Mouse (Mus musculus) G1E-ER4 (cell line): ENCODE measurements around the gene Uvrag. TPM values are rescaled to one million over a fixed set of nuclear protein-coding genes. Genes with fewer than 3 reads are reported as not detected.

ENCODE experiments used
- GATA1 ChIP-seq: IDR thresholded peaks from one replicate; pipeline ENCODE4 v1.8.0; 2012; ENCODE audit warnings: low read length, inconsistent platforms
- polyA plus RNA-seq: library from polyadenylated mRNA; stranded (reverse); fragments of >175 nt; gene quantifications from 2 replicates; pipeline ENCODE4 v1.2.3, GENCODE M21; 2012

Uvrag gene
- polyA plus RNA-seq, 1 experiment = 15.3 TPM

DNA sequence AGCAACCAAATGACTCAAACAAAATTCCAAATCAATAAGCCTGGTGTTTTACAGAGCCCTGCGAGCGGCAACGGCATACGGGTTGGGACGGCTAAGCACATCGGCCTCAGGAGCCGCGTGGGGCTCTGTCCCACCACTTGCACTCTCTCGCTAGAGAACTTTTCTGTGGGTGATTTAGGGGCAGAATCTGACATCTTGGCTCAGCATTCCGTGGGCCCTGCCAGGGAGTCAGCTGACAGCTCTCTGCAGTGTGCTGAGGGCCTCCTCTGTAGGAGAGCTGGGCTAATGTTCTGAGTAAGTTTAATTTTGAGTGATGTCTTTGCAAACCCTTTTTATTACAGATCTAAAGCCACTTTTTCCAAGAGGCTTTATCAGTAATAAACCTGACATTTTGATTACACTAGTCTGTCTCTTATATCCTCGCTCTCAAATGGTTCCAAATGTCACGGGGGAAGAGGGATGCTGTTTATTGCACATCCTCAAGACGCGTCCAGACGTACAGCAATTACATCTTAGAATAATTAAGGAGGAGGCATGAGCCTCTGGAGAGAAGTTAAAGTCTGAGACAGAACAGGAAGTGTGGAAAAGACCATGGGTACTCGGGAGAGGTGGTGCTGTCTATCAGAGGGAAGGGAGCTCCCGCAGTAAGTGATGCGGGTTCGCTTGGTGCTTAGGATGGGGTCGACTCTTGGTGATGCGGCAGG, 236.1 kb downstream of the Uvrag start:
- no peak for TF ChIP-seq GATA1

DNA sequence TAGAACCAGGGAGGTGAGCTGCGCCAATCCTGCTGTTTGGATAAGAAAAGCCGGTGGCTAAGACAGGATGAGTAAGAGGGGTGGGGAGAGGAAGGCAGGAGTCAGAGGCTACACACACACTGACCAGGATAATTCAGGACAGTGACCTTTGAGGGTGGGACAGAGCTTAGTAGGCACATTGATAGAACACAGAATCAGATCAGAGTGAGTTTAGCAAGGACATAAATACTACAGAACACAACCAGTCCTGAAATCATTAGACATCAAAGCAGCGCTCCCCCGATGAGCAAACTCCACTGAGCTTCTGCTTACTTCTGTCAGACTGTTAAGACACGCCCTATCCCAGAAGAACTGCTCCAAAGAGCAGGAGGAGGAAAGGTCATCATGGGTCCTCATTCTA, 237.1 kb downstream of the Uvrag start:
- no peak for TF ChIP-seq GATA1

DNA sequence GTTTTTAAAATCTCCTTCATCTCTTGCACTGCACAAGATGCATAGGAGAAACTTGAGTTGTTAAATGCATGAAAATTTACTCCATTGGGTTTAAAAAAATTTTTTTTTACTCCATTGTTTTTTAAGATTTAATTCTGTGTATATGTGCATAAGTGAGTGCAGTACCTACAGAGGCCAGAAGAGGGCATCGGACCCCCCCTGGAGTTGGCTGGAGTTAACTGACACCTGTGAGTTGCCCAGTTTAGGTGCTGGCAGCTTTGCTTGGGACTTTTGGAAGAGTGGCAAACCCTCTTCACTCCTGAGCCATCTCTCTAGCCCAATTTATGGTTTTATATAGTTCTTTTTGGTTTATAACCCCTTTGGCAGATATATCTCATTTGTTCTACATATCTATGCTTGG, 239.8 kb downstream of the Uvrag start:
- no peak for TF ChIP-seq GATA1

DNA sequence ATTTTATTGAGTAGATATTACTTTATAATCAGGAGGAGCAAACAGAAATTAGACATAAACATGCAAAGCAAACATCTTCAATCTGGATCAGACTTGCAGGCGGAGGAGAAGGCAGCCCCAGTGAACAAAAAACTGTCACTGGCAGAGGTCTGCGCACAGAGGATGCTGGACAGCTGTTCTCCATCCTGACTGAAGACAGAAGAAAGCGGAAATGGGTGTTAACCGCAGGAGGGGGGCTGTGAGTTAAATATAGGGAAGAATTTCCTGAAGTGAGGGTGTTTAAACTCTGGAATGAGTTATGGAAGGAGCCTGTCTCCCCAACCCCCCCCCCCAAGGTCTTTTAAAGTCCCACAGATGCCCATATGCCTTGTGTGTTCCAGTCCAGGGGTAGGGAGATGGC, 241.1 kb downstream of the Uvrag start:
- no peak for TF ChIP-seq GATA1

DNA sequence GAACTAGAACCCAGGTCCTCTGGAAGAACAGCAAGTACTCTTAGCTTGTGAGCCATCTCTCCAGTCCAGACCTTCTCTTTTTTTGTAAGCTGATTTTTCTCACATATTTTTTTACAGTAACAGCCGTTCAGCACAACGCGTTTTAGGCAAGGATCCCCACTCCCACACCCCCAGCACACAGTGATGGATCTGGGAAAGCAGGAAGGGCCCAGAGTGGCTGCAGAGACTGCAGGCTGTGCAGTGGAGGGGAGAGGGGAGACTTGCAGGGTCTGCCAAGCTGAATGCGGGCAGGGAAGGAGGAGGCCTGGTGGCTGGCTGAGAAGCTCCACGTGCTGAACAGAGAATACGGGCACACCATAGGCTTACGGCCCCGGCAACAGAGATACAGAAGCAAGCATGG, 243.6 kb downstream of the Uvrag start:
- TF ChIP-seq GATA1 = no peak

DNA sequence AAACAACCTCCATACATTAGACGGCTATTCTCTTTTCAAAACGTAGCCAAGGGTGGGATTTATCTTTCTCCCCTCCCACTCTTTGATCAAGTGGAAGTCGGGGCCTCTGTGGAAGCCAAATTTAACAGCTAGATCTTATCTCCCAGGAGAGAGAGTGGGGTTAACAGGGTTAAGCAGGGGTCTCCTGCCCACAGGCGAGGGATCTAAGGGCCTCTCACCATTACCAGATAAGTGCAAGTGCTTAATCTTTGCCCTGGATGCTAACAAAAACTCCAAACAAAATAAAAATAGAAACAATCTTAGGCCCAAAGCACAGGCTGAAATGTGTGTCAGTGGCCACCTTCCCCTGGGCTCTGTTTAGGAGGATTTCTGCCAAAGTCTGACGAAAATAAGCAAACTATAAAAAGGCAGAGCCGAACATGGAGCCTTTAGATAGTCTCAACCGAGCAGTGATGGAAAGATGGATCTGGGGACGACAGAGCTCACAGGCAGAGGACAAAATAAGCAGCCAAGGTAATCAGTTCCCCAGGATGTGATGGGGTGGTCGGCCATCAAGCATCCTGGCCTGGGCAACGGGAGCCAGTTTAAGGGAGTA, 245.3 kb downstream of the Uvrag start:
- TF ChIP-seq GATA1 = no peak

DNA sequence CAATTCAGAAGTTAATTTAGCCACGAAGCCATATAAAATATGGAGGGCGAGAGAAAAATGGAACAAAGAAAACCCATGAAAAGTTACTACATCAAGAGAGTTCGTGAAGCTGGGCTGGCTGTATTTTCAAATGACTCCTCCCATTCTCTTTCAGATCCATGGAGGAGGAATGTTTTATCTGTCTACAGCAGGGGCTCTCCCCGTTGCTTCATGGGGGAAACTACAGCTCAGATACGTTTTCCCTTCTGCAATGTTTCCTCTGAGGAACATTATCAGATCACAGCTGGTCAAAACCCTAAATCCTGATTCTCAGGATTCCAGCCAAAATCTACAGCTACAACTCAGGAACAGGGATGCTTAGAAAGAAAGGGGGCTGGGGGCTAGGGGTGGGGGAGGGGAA, 246.2 kb downstream of the Uvrag start:
- no peak for TF ChIP-seq GATA1

DNA sequence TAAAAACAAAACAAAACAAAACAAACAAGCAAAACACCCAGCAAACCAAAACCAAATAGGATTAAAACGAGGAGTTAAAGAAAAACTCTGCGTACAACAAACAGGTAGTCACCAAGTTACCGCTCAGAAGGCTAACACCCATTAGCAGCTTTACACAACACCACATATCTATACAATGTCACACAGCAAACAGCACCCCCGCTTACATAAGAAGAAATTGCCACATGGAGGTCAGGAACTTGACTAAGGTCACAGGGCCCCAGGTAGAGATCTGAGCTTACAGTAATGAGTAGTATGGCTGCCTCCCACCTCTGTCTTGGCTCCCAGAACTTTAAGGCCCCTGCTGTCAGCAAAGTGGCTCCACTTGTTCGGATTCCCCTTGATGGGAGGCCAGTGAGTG, 246.6 kb downstream of the Uvrag start:
- no peak for TF ChIP-seq GATA1

DNA sequence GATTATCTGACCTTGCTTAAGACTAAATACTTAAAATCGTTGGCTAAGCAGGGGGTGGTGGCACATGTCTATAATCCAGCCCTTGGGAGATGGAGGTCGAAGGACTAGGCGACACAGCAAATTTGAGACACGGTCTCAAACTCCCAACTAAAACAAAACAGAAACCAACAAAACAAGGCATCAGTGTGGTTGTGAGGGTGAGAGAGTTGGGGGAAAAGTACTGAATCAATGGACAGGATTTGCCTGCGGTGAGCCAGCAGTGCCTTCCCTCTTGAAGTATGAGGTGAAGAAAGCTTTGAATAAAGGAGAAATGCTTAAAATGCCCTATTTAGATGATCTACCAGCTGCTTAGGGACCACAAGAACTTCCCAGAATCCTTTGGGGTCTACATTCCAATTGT, 247.8 kb downstream of the Uvrag start:
- no peak for TF ChIP-seq GATA1

DNA sequence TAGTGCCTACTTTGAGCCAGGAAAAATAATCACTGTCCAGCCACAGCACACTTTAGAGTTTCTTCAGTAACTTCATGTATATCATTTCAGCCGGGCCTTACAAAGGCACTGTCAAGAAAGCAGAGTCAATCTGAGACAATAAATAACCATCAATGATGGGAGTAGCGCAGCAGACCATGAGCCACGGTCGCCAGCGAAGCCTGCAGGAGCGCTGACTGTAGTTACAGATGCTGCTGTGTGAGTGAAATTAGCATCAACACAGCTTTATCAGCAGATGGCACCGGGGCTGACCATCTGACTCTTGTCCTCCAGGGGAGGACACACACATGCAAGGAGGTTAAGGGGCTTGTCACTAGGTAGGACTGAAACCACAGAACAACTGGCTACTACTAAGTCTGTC, 251.7 kb downstream of the Uvrag start:
- no peak for TF ChIP-seq GATA1

DNA sequence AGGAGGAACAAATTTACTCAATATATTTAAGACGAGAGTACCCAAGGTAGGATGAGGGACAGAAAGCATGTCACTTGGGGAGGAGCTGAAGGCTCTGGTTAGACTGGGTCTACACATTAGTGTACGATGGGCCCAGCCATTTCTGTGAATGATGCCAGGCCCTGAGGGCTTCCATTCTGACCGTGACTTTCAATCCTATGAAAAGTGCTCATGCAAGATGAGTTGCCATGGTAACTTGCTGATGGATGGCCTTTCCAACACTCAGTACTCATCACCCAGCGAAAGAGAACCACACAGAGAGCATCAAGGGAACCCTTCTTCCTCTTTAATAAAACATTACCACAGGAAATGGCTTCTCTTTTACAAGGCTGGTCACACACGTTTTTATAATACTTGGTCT, 252.1 kb downstream of the Uvrag start:
- TF ChIP-seq GATA1 = no peak

DNA sequence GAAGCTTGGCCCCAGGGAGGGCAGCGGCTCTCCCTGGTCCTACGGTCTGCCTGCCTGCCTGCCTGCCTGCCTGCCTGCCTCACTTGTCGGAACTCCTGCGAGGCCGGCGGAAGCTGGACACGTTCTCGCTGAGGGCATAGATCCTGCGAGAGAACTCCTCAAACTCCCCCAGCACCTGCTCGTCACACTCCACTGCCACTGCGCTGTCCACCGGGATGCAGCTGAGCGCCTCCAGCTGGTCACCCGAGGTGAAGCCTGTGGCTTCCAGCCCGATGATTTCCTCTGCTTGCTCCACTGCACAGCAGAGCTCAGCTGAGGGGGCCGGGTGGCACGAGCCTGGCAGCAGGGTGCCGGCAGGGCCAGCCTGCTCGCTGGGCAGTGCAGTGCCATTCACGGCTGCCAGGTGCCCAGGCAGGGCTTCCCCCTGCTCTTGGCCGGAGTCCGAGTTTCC, 253.1 kb downstream of the Uvrag start:
- TF ChIP-seq GATA1 = no peak

DNA sequence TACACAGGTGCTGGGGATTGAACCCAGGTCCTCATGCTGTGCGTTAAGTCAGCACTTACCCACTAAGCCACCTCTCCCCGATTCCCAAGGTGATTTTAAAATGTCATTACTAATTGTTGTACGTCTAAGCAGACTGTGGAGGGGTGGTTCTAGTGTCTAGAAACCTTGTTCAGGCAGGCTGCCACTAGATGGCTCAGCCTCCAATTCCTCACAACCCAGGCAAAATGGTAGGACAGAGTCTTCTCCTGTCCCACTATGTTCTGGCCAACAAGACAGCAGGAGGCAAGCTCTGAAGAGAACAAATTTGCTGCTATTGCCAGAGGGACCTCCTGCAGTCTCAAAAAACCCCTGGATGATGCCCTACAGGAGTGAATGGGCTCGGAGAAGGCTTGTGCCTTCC, 259.1 kb downstream of the Uvrag start:
- no peak for TF ChIP-seq GATA1

DNA sequence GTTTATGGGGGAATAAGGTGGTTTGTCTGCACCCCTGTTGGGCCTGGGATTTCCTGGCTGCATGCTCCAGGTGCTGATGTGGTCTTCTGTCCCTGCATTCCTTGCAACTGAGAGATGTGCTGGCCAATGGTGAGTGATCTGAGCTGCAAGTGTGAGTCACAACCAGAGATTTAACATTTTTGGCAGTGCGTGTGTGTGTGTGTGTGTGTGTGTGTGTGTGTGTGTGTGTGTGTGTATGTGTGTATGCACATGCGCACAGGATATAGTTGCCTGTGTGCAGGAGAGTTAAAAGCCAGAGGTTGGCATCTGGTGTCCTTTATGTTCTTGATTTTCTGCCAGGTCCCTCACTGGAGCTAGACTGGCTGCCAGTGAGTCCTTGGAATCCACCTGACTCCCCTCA, 261.8 kb downstream of the Uvrag start:
- no peak for TF ChIP-seq GATA1

DNA sequence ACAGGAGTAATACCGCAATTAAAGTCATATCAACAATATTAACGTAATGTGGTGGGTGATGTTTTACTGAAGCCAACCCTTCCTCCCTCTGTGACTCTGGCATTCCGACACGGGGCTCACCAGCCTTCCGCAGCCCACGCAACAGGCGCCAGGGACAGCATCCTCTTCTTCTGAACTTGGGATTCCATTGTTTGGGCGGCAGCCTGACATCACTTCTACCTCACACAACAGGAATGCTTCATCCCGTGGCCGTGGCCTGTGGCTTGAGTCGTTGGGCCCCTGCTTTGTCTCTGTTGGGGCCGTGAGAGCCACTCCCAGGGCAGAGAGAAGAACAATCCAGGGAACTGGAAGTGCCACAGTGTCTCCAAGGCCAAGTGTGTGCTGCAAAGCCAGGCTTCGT, 264.8 kb downstream of the Uvrag start:
- TF ChIP-seq GATA1 = no peak

DNA sequence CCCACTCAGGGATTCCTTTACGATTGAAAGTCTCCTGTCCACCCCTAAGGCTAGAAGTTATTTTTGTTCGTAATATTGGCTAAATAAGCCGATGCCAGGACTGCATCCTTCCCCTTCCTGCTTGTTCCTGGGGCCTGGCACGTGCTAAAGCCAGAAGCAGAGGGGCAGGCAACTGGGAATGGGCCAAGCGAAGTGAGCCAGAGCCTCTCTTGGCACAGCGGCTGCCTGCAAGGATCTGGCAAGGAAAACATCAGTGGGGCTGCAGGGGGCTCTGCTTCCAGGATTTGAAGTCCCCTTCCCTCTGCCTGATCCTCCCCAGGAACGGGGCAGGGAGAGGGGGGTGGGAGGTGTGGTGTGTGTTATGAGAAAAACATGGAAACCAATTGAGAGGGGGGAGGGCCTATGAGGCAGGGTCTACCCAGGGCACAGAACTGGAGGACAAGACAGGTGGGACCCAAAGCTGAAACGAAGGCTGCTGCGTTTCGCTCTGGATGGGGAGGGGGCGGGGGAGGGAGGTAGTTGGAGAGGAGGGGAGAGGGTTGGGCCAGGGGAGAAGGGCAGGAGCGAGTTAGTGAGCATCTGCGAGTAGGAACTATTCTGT, 265.5 kb downstream of the Uvrag start:
- no peak for TF ChIP-seq GATA1

DNA sequence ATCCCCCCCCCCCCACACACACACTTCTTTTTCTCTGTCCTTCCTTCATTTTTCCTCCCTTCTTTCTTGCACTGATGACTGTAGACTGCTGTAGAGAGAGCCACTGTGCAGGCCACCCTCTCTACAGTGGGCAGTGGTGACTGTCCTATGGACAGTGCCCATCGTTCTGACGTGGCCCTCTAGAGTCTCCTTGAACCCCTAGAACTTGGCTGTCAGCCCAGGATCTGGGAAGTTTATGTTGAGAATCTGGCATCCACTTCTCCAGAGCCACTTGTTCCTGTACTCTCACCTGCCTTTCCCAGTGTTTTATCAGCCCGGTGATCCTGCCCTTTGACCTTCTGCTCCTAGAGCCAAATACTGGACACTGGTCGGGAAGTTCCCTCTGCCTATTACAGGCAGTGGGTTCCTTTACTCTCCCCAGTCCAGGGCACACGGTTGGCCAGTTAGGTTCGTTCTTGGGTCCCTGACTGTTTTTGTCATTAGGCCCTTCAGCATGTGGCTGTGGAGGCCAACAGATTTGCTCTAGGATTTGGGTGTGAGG, 266.5 kb downstream of the Uvrag start:
- TF ChIP-seq GATA1 = no peak
